Mouse (Mus musculus): ENCODE measurements around the gene Galns. TPM values are rescaled to one million over a fixed set of nuclear protein-coding genes. Genes with fewer than 3 reads are reported as not detected.

Gene Galns
- polyA plus RNA-seq, 1 experiment from 2014 or later: 6.7 TPM

GRCm38 (mm10) chr8:122572751-122573150, 38.5 kb downstream of the Galns start:
- Histone ChIP-seq H3K36me3 (peaks cover 16% of the 10 kb centered on the region), H3K9me3 (replicated peaks) (no peaks in the 10 kb centered on the region), H3K27ac (replicated peaks) (no peak overlapping the region), H3K4me2 (no peak overlapping the region), H3K4me1 (peaks cover 40% of the 10 kb centered on the region), H3K9ac (replicated peaks) (no peak overlapping the region), H3K4me3 (replicated peaks) (no peak overlapping the region), H3K27me3 (replicated peaks) (no peaks in the 10 kb centered on the region)
- WGBS: 87% methylated on average over 3 of the region's 3 CpGs
- ATAC-seq (ENCODE audit: low FRiP score): no peak

- WGBS: 96% methylated on average over 17 of the region's 17 CpGs
- Histone ChIP-seq H3K36me3 (peaks cover 16% of the 10 kb centered on the region), H3K4me3 (replicated peaks) (no peak overlapping the region), H3K4me1 (peaks cover 40% of the 10 kb centered on the region), H3K9me3 (replicated peaks) (no peaks in the 10 kb centered on the region), H3K27ac (replicated peaks) (no peak overlapping the region), H3K9ac (replicated peaks) (no peak overlapping the region), H3K27me3 (replicated peaks) (no peaks in the 10 kb centered on the region), H3K4me2 (no peak overlapping the region)
- no peak for ATAC-seq (ENCODE audit: low FRiP score)
Measured at GRCm38 (mm10) chr8:122571750-122572267, 39.5 kb downstream of the Galns start.

GRCm38 (mm10) chr8:122571153-122571552, 40.1 kb downstream of the Galns start:
- Histone ChIP-seq H3K4me1 (peaks cover 44% of the 10 kb centered on the region), H3K27ac (replicated peaks) (no peak overlapping the region), H3K4me3 (replicated peaks) (no peak overlapping the region), H3K4me2 (no peak overlapping the region), H3K9me3 (replicated peaks) (no peaks in the 10 kb centered on the region), H3K36me3 (peaks cover 16% of the 10 kb centered on the region), H3K27me3 (replicated peaks) (no peaks in the 10 kb centered on the region), H3K9ac (replicated peaks) (0 out of 2 replicates have a peak overlapping the region, but pooled peaks have one; percentile 7)
- WGBS: 95% methylated on average over 11 of the region's 11 CpGs
- no peak for ATAC-seq (ENCODE audit: low FRiP score)

DNA sequence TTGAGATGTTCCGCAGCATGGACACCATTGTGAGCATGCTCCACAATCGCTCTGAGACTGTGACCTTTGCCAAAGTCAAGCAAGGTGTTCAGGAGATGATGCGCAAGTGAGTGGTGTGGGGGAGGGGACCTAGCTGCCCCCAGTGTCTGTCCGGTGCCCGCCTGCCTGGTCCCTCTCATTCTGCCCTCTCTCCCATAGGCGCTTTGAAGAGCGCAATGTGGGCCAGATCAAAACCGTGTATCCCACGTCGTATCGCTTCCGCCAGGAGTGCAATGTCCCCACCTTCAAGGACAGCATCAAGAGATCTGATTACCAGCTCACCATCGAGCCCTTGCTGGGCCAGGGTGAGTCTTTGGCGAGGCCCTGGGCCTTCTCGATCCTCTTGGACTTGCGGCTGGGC, 41.3 kb downstream of the Galns start:
- no peak overlapping the region for H3K4me3 ChIP-seq (replicated peaks)
- H3K9ac ChIP-seq (replicated peaks): no peak overlapping the region
- 97% methylated on average over 16 of the region's 16 CpGs for WGBS
- peaks cover 16% of the 10 kb centered on the region for H3K36me3 ChIP-seq
- no peaks in the 10 kb centered on the region for H3K9me3 ChIP-seq (replicated peaks)
- no peak overlapping the region for H3K4me2 ChIP-seq
- no peak for ATAC-seq (ENCODE audit: low FRiP score)
- H3K4me1 ChIP-seq: peaks cover 33% of the 10 kb centered on the region
- H3K27me3 ChIP-seq (replicated peaks): no peaks in the 10 kb centered on the region
- H3K27ac ChIP-seq (replicated peaks): no peak overlapping the region

GRCm38 (mm10) chr8:122569329-122569728, 41.9 kb downstream of the Galns start:
- Histone ChIP-seq H3K9ac (replicated peaks) (no peak overlapping the region), H3K4me3 (replicated peaks) (peak overlapping the region; percentile 82), H3K4me2 (peak overlapping the region; percentile 98), H3K9me3 (replicated peaks) (no peaks in the 10 kb centered on the region), H3K27me3 (replicated peaks) (no peaks in the 10 kb centered on the region), H3K4me1 (peaks cover 26% of the 10 kb centered on the region), H3K27ac (replicated peaks) (no peak overlapping the region), H3K36me3 (peaks cover 16% of the 10 kb centered on the region)
- ATAC-seq (ENCODE audit: low FRiP score): no peak
- 64% methylated on average over 9 of the region's 9 CpGs for WGBS

DNA sequence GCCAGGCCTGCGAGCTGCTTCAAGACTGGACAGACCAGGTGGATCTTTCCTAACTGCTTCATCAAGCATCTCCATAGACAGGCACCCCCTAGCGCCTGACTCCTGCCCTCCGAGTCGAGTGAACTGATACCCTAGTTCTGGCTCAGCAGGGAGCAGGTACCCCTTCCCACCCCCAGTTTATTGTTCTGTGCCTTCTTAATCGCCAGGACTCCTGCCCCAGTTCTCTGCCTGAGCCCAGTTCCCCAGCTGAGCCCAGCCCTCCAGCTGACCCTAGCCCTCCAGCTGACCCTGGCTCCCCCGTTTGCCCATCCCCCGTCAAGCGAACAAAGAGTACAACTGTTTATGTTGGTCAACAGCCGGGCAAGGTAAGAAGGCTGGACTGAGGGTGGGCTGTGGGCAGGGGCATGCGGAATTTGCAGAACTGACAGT, 42.4 kb downstream of the Galns start:
- WGBS: 16% methylated on average over 10 of the region's 10 CpGs
- peak overlapping the region; percentile 65; the same call in 1 of the 2 replicates for H3K9ac ChIP-seq (replicated peaks)
- peak overlapping the region; percentile 82 for H3K4me3 ChIP-seq (replicated peaks)
- H3K27ac ChIP-seq (replicated peaks): no peak overlapping the region
- H3K4me1 ChIP-seq: peaks cover 25% of the 10 kb centered on the region
- H3K36me3 ChIP-seq: peaks cover 16% of the 10 kb centered on the region
- no peaks in the 10 kb centered on the region for H3K9me3 ChIP-seq (replicated peaks)
- no peaks in the 10 kb centered on the region for H3K27me3 ChIP-seq (replicated peaks)
- no peak for ATAC-seq (ENCODE audit: low FRiP score)
- peak overlapping the region; percentile 98 for H3K4me2 ChIP-seq

DNA sequence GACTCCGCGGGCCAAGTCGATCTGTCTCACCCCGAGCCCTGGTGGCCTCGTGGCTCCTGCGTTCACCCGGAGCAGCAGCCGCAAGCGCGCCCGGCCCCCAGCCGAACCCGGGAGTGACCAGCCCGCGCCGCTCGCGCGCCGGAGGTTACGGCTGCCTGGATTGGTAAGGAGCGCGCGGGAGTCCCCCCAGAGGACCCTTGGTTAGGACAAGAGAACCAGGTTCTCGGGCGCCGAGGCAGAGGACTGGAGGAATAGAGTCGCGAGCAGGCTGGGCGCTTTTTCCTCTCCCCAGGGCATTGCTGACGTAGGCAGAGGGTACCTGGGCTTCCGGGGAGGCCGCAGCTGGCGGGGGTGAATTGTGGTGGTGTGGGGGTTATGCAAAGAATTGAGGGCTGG, 43.2 kb downstream of the Galns start:
- Histone ChIP-seq H3K36me3 (peaks cover 16% of the 10 kb centered on the region), H3K9ac (replicated peaks) (peak overlapping the region; percentile 65), H3K9me3 (replicated peaks) (no peaks in the 10 kb centered on the region), H3K4me1 (peaks cover 25% of the 10 kb centered on the region), H3K4me2 (peak overlapping the region; percentile 98), H3K27me3 (replicated peaks) (no peaks in the 10 kb centered on the region), H3K27ac (replicated peaks) (peak overlapping the region; percentile 90), H3K4me3 (replicated peaks) (peak overlapping the region; percentile 82)
- peak; percentile 59 for ATAC-seq (ENCODE audit: low FRiP score)
- under 1% methylated on average over 34 of the region's 34 CpGs for WGBS

DNA sequence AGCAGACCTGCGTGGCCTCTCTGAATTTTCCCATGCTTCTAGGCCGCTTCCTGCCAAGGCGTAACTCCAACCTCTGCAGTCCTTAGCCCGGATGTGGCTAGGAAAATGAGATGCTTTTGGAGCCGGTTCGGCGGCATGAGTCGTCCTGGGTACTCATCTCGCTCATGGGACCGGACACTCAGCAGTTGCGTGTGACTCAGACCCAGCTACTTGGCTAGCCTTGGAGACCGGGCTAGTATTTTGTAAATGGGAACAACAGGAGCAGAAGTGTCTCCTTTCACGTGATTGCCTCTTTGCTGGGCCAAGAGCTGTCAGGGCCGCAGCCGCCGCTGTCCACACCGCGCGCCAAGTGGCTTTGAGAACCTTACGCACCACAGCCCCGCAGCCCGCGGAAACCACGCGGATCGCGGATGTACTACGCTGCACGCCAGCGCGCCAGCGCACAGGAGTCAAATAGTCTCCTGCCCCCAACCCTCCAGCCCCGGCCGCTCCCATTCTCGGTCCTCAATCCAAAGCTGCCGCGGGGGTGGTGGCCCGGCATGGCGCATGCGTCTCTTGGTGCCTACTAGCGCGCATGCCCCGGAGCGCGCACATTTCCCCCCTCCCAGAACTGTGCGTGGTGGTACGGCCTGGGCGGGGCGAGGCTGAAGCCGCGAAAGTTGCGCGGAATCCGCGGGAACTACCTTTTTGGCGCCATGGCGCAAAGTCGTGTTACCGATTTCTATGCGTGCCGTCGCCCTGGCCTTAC, 43.7 kb downstream of the Galns start, which contains the start of gene Cdt1:
Gene Cdt1 (plus strand): TSS at position 655 of the 748 bp plus-strand sequence.
- peak within 1 kb of the TSS; percentile 65 for H3K9ac ChIP-seq (replicated peaks)
- no peaks in the 10 kb centered on the region for H3K27me3 ChIP-seq (replicated peaks)
- ATAC-seq (ENCODE audit: low FRiP score): peak; percentile 96
- peak within 1 kb of the TSS; percentile 98 for H3K4me2 ChIP-seq
- peaks cover 15% of the 10 kb centered on the region for H3K36me3 ChIP-seq
- H3K4me1 ChIP-seq: peaks cover 25% of the 10 kb centered on the region
- H3K9me3 ChIP-seq (replicated peaks): no peaks in the 10 kb centered on the region
- H3K4me3 ChIP-seq (replicated peaks): peak within 1 kb of the TSS; percentile 82
- peak within 1 kb of the TSS; percentile 90 for H3K27ac ChIP-seq (replicated peaks)
- under 1% methylated on average over 62 of the region's 62 CpGs for WGBS

- H3K4me2 ChIP-seq: peak overlapping the region; percentile 98
- peak overlapping the region; percentile 90 for H3K27ac ChIP-seq (replicated peaks)
- H3K27me3 ChIP-seq (replicated peaks): no peaks in the 10 kb centered on the region
- H3K36me3 ChIP-seq: peaks cover 7% of the 10 kb centered on the region
- ATAC-seq (ENCODE audit: low FRiP score): no peak
- H3K4me1 ChIP-seq: peaks cover 25% of the 10 kb centered on the region
- WGBS: 41% methylated on average over 6 of the region's 6 CpGs
- no peaks in the 10 kb centered on the region for H3K9me3 ChIP-seq (replicated peaks)
- H3K9ac ChIP-seq (replicated peaks): peak overlapping the region; percentile 65
- peak overlapping the region; percentile 82 for H3K4me3 ChIP-seq (replicated peaks)
Measured at GRCm38 (mm10) chr8:122566766-122567165, 44.5 kb downstream of the Galns start.

- no peak overlapping the region for H3K4me3 ChIP-seq (replicated peaks)
Measured at GRCm38 (mm10) chr8:122564363-122565352, 46.6 kb downstream of the Galns start.

GRCm38 (mm10) chr8:122561199-122561598, 50.1 kb downstream of the Galns start:
- Histone ChIP-seq H3K27me3 (replicated peaks) (no peaks in the 10 kb centered on the region), H3K36me3 (no peaks in the 10 kb centered on the region), H3K9me3 (replicated peaks) (no peaks in the 10 kb centered on the region), H3K9ac (replicated peaks) (no peak overlapping the region), H3K27ac (replicated peaks) (no peak overlapping the region), H3K4me3 (replicated peaks) (no peak overlapping the region), H3K4me1 (peaks cover 4% of the 10 kb centered on the region; the same call in 1 of the 2 replicates), H3K4me2 (no peak overlapping the region)
- no peak for ATAC-seq (ENCODE audit: low FRiP score)
- 81% methylated on average over 5 of the region's 5 CpGs for WGBS

More at GRCm38 (mm10) chr8:122564363-122565352, 46.6 kb downstream of the Galns start:
- Histone ChIP-seq H3K9ac (replicated peaks) (no peak overlapping the region), H3K27me3 (replicated peaks) (no peaks in the 10 kb centered on the region), H3K4me2 (no peak overlapping the region), H3K4me1 (peaks cover 25% of the 10 kb centered on the region), H3K36me3 (no peaks in the 10 kb centered on the region), H3K27ac (replicated peaks) (no peak overlapping the region), H3K9me3 (replicated peaks) (no peaks in the 10 kb centered on the region)
- 87% methylated on average over 25 of the region's 25 CpGs for WGBS
- ATAC-seq (ENCODE audit: low FRiP score): no peak
